Mouse (Mus musculus) heart, adult 2 months (tissue): ENCODE results near the gene Cpne2.
A peak's percentile ranks its signal among the peaks of the same experiment; 100 is the strongest.

ENCODE experiments used
- CTCF ChIP-seq: fragments of 200-600 bp; IDR thresholded peaks from 2 replicates; pipeline ENCODE4 v1.8.1; 2022; ENCODE audit warnings: antibody characterized with exemption, mild to moderate bottlenecking, moderate library complexity
- POLR2A ChIP-seq: fragments of 200-500 bp; IDR thresholded peaks from 2 replicates; pipeline ENCODE4 v1.6.1; 2011; ENCODE audit warnings: mild to moderate bottlenecking, low read depth, low read length, control low read depth; ENCODE audit not compliant: insufficient read depth

GRCm38 (mm10) chr8:94601607-94602385, 69.0 kb downstream of the Cpne2 start, which contains the start of the genes Rspry1 and Fam192a:
- TF ChIP-seq POLR2A: peak; percentile 82
- TF ChIP-seq CTCF: no peak; the same call in 1 of the 2 replicates
